Mouse (Mus musculus) C2C12 (cell line): ENCODE results near the gene Sema6c. TPM values are rescaled to one million over a fixed set of nuclear protein-coding genes. Genes with fewer than 3 reads are reported as not detected.

ENCODE experiments used
- H3K27me3 ChIP-seq: one replicate; pipeline ENCODE4 v1.6.1; 2011; ENCODE audit not compliant: control insufficient read depth, insufficient read depth, insufficient read length
- H3K36me3 ChIP-seq: one replicate; pipeline ENCODE4 v1.6.1; 2011; ENCODE audit not compliant: control insufficient read depth, insufficient read depth
- H3K4me3 ChIP-seq: one replicate; pipeline ENCODE4 v1.5.1; 2011; ENCODE audit warnings: mild to moderate bottlenecking, control low read depth; ENCODE audit not compliant: poor library complexity, insufficient read depth, severe bottlenecking
- H3K79me2 ChIP-seq: one replicate; pipeline ENCODE4 v1.6.1; 2011; ENCODE audit not compliant: control insufficient read depth, insufficient read depth
- H3K79me3 ChIP-seq: one replicate; pipeline ENCODE4 v1.6.1; 2011; ENCODE audit warnings: low read depth, control low read depth
- H3ac ChIP-seq: one replicate; pipeline ENCODE3; 2011; ENCODE audit warnings: low read depth; ENCODE audit not compliant: control insufficient read depth, insufficient read length
- CEBPB ChIP-seq: IDR thresholded peaks from one replicate; pipeline ENCODE4 v1.6.1; 2011; ENCODE audit warnings: low read depth, mild to moderate bottlenecking, control low read depth, moderate library complexity
- CTCF ChIP-seq: IDR thresholded peaks from one replicate; pipeline ENCODE4 v1.5.1; 2011; ENCODE audit not compliant: control insufficient read depth, insufficient read depth, insufficient read length
- FOSL1 ChIP-seq: IDR thresholded peaks from one replicate; pipeline ENCODE4 v1.8.0; 2011; ENCODE audit warnings: mild to moderate bottlenecking, low read length; ENCODE audit not compliant: poor library complexity, insufficient read depth, severe bottlenecking
- MAX ChIP-seq: IDR thresholded peaks from one replicate; pipeline ENCODE4 v1.6.1; 2011; ENCODE audit warnings: mild to moderate bottlenecking, control low read depth
- MYOD1 ChIP-seq: IDR thresholded peaks from one replicate; pipeline ENCODE4 v1.6.1; 2011; ENCODE audit warnings: low read depth; ENCODE audit not compliant: control insufficient read depth, insufficient read length
- MYOG ChIP-seq: IDR thresholded peaks from one replicate; pipeline ENCODE4 v1.6.1; 2011; ENCODE audit not compliant: control insufficient read depth, insufficient read length; ENCODE audit errors: extremely low read depth
- USF1 ChIP-seq: IDR thresholded peaks from one replicate; pipeline ENCODE4 v1.6.1; 2011; ENCODE audit warnings: low read depth, mild to moderate bottlenecking, control low read depth, moderate library complexity
- polyA plus RNA-seq: library from polyadenylated mRNA; unstranded; fragments of >200 nt; fragmentation: generic; extraction: Trizol; gene quantifications from one replicate; pipeline ENCODE4 v1.2.1, GENCODE M21; 2012; ENCODE audit warnings: missing spikeins

Sema6c gene
- polyA plus RNA-seq, 1 experiment, result 5.4 TPM

GRCm38 (mm10) chr3:95177583-95177982 is 17.3 kb downstream of the Sema6c start:
- Histone ChIP-seq H3K27me3 (no peaks in the 10 kb centered on the region), H3K4me3 (no peak overlapping the region), H3K36me3 (peaks cover 8% of the 10 kb centered on the region), H3K79me3 (no peaks in the 10 kb centered on the region), H3ac (no peak overlapping the region), H3K79me2 (no peaks in the 10 kb centered on the region)
- TF ChIP-seq MAX (no peak), FOSL1 (peak; percentile 9)

- Histone ChIP-seq H3ac (no peak overlapping the region), H3K4me3 (no peak overlapping the region), H3K79me3 (no peaks in the 10 kb centered on the region), H3K36me3 (peaks cover 16% of the 10 kb centered on the region), H3K27me3 (no peaks in the 10 kb centered on the region), H3K79me2 (no peaks in the 10 kb centered on the region)
- TF ChIP-seq MYOD1, result no peak
- no peak for TF ChIP-seq MYOG
- TF ChIP-seq CEBPB, result no peak
- no peak for TF ChIP-seq USF1
- TF ChIP-seq FOSL1, result no peak
Measured at GRCm38 (mm10) chr3:95178948-95179347, 18.7 kb downstream of the Sema6c start.

- H3K36me3 ChIP-seq, result peaks cover 25% of the 10 kb centered on the region
- H3K4me3 ChIP-seq, result no peak overlapping the region
- H3K79me2 ChIP-seq, result no peaks in the 10 kb centered on the region
- no peaks in the 10 kb centered on the region for H3K79me3 ChIP-seq
- TF ChIP-seq MYOG, result no peak
- TF ChIP-seq MAX, result no peak
- no peak for TF ChIP-seq FOSL1
- TF ChIP-seq USF1, result no peak
- no peak for TF ChIP-seq CEBPB
- TF ChIP-seq MYOD1, result no peak
- no peak for TF ChIP-seq CTCF
- no peaks in the 10 kb centered on the region for H3K27me3 ChIP-seq
- no peak overlapping the region for H3ac ChIP-seq
Measured at GRCm38 (mm10) chr3:95179890-95180289, 19.6 kb downstream of the Sema6c start.

GRCm38 (mm10) chr3:95181841-95182240 is 21.6 kb downstream of the Sema6c start:
- H3K79me3 ChIP-seq, result no peaks in the 10 kb centered on the region
- peaks cover 43% of the 10 kb centered on the region for H3K36me3 ChIP-seq
- H3K27me3 ChIP-seq, result no peaks in the 10 kb centered on the region
- TF ChIP-seq CEBPB (no peak), MAX (no peak), USF1 (no peak)
- no peak overlapping the region for H3K4me3 ChIP-seq
- no peak overlapping the region for H3ac ChIP-seq
- no peaks in the 10 kb centered on the region for H3K79me2 ChIP-seq

GRCm38 (mm10) chr3:95184796-95185577 is 24.7 kb downstream of the Sema6c start:
- Histone ChIP-seq H3K36me3 (peaks cover 72% of the 10 kb centered on the region), H3ac (no peak overlapping the region), H3K79me3 (no peaks in the 10 kb centered on the region), H3K79me2 (no peaks in the 10 kb centered on the region), H3K4me3 (no peak overlapping the region), H3K27me3 (no peaks in the 10 kb centered on the region)
- TF ChIP-seq MAX, result no peak
- no peak for TF ChIP-seq USF1
- no peak for TF ChIP-seq MYOG
- no peak for TF ChIP-seq CEBPB
- no peak for TF ChIP-seq CTCF
- TF ChIP-seq FOSL1, result no peak
- no peak for TF ChIP-seq MYOD1

GRCm38 (mm10) chr3:95186100-95186499 is 25.8 kb downstream of the Sema6c start:
- no peaks in the 10 kb centered on the region for H3K27me3 ChIP-seq
- no peak for TF ChIP-seq FOSL1
- TF ChIP-seq CEBPB, result no peak
- TF ChIP-seq MYOG, result no peak
- no peak for TF ChIP-seq MYOD1
- no peak for TF ChIP-seq USF1
- no peak for TF ChIP-seq CTCF
- TF ChIP-seq MAX, result no peak
- H3ac ChIP-seq, result no peak overlapping the region
- no peaks in the 10 kb centered on the region for H3K79me2 ChIP-seq
- H3K79me3 ChIP-seq, result no peaks in the 10 kb centered on the region
- H3K36me3 ChIP-seq, result peaks cover 77% of the 10 kb centered on the region
- H3K4me3 ChIP-seq, result no peak overlapping the region
